ENCODE assay signal across 9 mouse cellular contexts in the genomic region with DNA sequence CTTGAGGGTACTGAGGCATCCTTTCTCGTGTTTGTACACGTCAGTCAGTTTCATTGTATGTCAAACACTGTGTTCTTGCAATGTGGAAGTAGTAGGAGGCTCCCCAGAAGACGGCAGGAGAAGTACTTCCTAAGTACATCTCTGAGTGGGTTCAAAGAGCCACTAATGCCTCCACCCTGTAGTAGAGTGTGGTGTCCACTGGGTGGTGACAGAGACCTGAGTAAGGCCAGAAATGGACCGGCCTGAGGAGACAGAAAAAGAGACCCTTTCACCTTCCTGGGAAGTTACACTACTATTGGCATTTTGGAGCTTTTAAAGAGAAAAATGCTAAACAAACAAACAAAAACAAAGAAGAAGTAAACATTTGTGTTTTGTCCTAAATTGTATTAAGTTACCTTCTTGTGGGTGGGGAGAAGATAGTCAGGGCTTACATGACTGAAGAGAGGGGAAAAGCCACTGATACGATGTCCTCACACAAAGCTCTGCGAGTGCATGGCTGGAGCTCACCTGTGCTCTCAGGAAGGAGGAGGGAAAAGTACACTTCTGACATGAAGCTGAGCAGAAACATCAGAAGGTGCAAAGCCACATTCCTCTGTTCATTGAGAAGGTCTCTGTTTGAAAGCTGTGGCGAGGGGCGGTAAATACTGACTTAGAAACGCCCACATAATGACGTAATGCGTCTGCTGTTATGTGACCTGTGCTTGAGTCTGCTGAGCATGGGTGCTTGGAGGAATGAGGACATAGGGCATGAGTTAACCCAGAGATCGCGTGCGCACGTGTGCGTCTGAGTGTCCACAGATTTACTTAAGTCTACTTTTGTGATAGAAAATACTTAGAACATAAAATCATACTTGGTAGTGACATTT.
A peak's percentile ranks its signal among the peaks of the same experiment; 100 is the strongest.
DNase-seq lines count a peak whose midpoint lies in the region; ATAC-seq and TF ChIP-seq lines count a peak whose summit lies in the region.
"Had no signal": no experiment of that assay in that cellular context is flagged by ENCODE, and none has a peak within 500 bp of the region (broad histone marks: within the 10 kb centered on the region; RNA-seq: fewer than 3 reads in every experiment).

No protein-coding gene starts in this region.

- H3K9me3 ChIP-seq in heart, embryonic 10.5 days: no peaks in the 10 kb centered on the region
- no peaks in the 10 kb centered on the region for H3K9me3 ChIP-seq in hindbrain, embryonic 12.5 days (replicated peaks)
- H3K9me3 ChIP-seq: liver, embryonic 15.5 days had no signal

- no peak overlapping the region for H3K9ac ChIP-seq in heart, adult 2 months (ENCODE audit: low read depth, low read length)
- no peak overlapping the region for H3K9ac ChIP-seq in hindbrain, embryonic 12.5 days
- H3K9ac ChIP-seq: liver, embryonic 15.5 days had no signal

- peak; percentile 95 for TF ChIP-seq CTCF in heart, adult 2 months (IDR thresholded peaks at IDR 0.05)
- TF ChIP-seq CTCF in embryonic fibroblast, embryonic 13.5 days (IDR thresholded peaks at IDR 0.05; ENCODE audit: borderline replicate concordance, insufficient read depth, low read length): peak; percentile 69; the same call in 1 of the 2 replicates

- DNase-seq in heart, adult 2 months: peak; percentile 33 to 66
- DNase-seq in heart, embryonic 10.5 days (ENCODE audit: low spot score): no peak
- peak; percentile 26 for DNase-seq in adrenal gland, postnatal 25 days
- peak; percentile 29 to 38 for DNase-seq in left cerebral cortex, postnatal 36 days (ENCODE audit: low spot score in 2 of 2)
- DNase-seq in spleen, postnatal 36 days (ENCODE audit: low spot score in 2 of 2): peak; percentile 10 to 27

- H3K4me3 ChIP-seq in heart, adult 2 months: no peak overlapping the region
- H3K4me3 ChIP-seq in heart, embryonic 10.5 days: no peak overlapping the region
- H3K4me3 ChIP-seq in embryonic fibroblast, embryonic 13.5 days (ENCODE audit: insufficient read depth, low read length): no peak overlapping the region
- H3K4me3 ChIP-seq in hindbrain, embryonic 12.5 days: no peak overlapping the region
- H3K4me3 ChIP-seq: liver, embryonic 15.5 days had no signal

- peak; percentile 82 for TF ChIP-seq EP300 in heart, adult 2 months (IDR thresholded peaks at IDR 0.05; ENCODE audit: insufficient read depth, low read depth, low read length)

- no peak overlapping the region for H3K4me2 ChIP-seq in hindbrain, embryonic 12.5 days (replicated peaks)
- H3K4me2 ChIP-seq: liver, embryonic 15.5 days had no signal

- no peaks in the 10 kb centered on the region for H3K27me3 ChIP-seq in heart, adult 2 months (ENCODE audit: control insufficient read depth, insufficient read depth, low read length)
- H3K27me3 ChIP-seq in heart, embryonic 10.5 days (ENCODE audit: insufficient read depth, poor library complexity, severe bottlenecking): no peaks in the 10 kb centered on the region
- H3K27me3 ChIP-seq in hindbrain, embryonic 12.5 days: no peaks in the 10 kb centered on the region
- H3K27me3 ChIP-seq: liver, embryonic 15.5 days had no signal

- no peaks in the 10 kb centered on the region for H3K79me2 ChIP-seq in heart, adult 2 months (replicated peaks; ENCODE audit: control insufficient read depth, insufficient read depth, low read length)

- TF ChIP-seq POLR2A in heart, adult 2 months (IDR thresholded peaks at IDR 0.05; ENCODE audit: insufficient read depth, low read depth, low read length): no peak
- no peak for TF ChIP-seq POLR2A in embryonic fibroblast, embryonic 13.5 days (IDR thresholded peaks at IDR 0.05; ENCODE audit: low read depth, low read length)

- peak; percentile 83 for ATAC-seq in hindbrain, embryonic 12.5 days (ENCODE audit: low FRiP score)
- peak; percentile 90 for ATAC-seq in megakaryocyte-erythroid progenitor cell, adult 5-6 weeks (replicated peaks; ENCODE audit: low FRiP score, low TSS enrichment, poor library complexity, severe bottlenecking)

- H3K36me3 ChIP-seq in heart, adult 2 months (ENCODE audit: control insufficient read depth, insufficient read depth, low read length): no peaks in the 10 kb centered on the region; the same call in 1 of the 2 replicates
- peaks cover 43% of the 10 kb centered on the region for H3K36me3 ChIP-seq in heart, embryonic 10.5 days
- peaks cover 32% of the 10 kb centered on the region for H3K36me3 ChIP-seq in hindbrain, embryonic 12.5 days

- no peak overlapping the region for H3K27ac ChIP-seq in heart, adult 2 months
- H3K27ac ChIP-seq in heart, embryonic 10.5 days: no peak overlapping the region
- no peak overlapping the region for H3K27ac ChIP-seq in embryonic fibroblast, embryonic 13.5 days (ENCODE audit: insufficient read depth, low read length)
- no peak overlapping the region for H3K27ac ChIP-seq in hindbrain, embryonic 12.5 days
- H3K27ac ChIP-seq: liver, embryonic 15.5 days had no signal

- 77% methylated on average over 16 of the region's 16 CpGs for WGBS in heart, adult 2 months
- 80% methylated on average over 16 of the region's 16 CpGs for WGBS in heart, embryonic 10.5 days
- whole genome bisulfite sequencing in hindbrain, embryonic 12.5 days: 84% methylated on average over 16 of the region's 16 CpGs

- intact Hi-C loops in heart, adult 2 months (cut with DNase I): loop anchor here (2.0 to 10.0 kb wide), 3 partner anchors 32 to 1946 kb away; no protein-coding TSS in a partner anchor
- intact Hi-C loops in left cerebral cortex, postnatal 36 days (cut with DNase I): no loop called here

- no peaks in the 10 kb centered on the region for H3K4me1 ChIP-seq in heart, adult 2 months (ENCODE audit: control insufficient read depth, insufficient read depth, low read length)
- H3K4me1 ChIP-seq in heart, embryonic 10.5 days: no peaks in the 10 kb centered on the region
- no peaks in the 10 kb centered on the region for H3K4me1 ChIP-seq in embryonic fibroblast, embryonic 13.5 days (ENCODE audit: control insufficient read depth, insufficient read depth, low read length)
- H3K4me1 ChIP-seq in hindbrain, embryonic 12.5 days: no peaks in the 10 kb centered on the region
